Mouse (Mus musculus) ES-Bruce4 (cell line): ENCODE results near the gene Cct5.

Source experiments
- CTCF ChIP-seq: IDR thresholded peaks from one replicate; pipeline ENCODE4 v1.8.1; 2011; ENCODE audit warnings: low read depth, low read length
- EP300 ChIP-seq: IDR thresholded peaks from 2 replicates; pipeline ENCODE4 v1.6.1; 2011; ENCODE audit warnings: low read depth, low read length; ENCODE audit not compliant: insufficient read depth

GRCm38 (mm10) chr15:31585238-31585637 lies 16.4 kb downstream of the Cct5 start:
- no peak for TF ChIP-seq EP300
- no peak for TF ChIP-seq CTCF
